20 mouse cellular contexts compared by ENCODE assay signal in the genomic region with DNA sequence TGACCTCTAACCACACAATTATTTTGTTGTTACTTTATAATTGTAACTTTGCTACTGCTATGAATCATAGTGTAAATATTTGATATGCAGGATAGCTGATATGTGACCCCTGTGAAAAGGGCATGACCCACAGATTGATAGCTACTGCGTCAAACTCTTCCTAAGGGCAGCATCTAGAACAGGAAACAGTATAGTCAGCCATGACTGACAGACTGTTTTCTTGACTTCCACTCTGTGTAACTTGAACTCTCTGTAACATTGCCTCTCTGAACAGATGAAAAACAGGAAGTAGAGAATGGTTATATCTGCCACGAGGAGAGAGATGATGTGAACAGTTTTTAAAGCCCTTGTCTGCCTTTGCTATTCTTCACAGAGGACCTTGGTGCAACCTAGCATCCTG. TPM values are rescaled to one million over a fixed set of nuclear protein-coding genes. Genes with fewer than 3 reads are reported as not detected.
A peak's percentile ranks its signal among the peaks of the same experiment; 100 is the strongest.
DNase-seq lines count a peak whose midpoint lies in the region; ATAC-seq lines count a peak whose summit lies in the region.
"Had no signal": no experiment of that assay in that cellular context is flagged by ENCODE, and none has a peak within 500 bp of the region (broad histone marks: within the 10 kb centered on the region; RNA-seq: fewer than 3 reads in every experiment).

No protein-coding gene starts in this region.

- no peaks in the 10 kb centered on the region for H3K36me3 ChIP-seq in limb, embryonic 11.5 days (ENCODE audit: control insufficient read depth, insufficient read depth, low read length)
- no peaks in the 10 kb centered on the region for H3K36me3 ChIP-seq in limb, embryonic 10.5 days
- H3K36me3 ChIP-seq in neural tube, embryonic 15.5 days, result no peaks in the 10 kb centered on the region
- H3K36me3 ChIP-seq: forebrain, embryonic 10.5 days; heart, embryonic 12.5 days; liver, embryonic 13.5 days; midbrain, embryonic 10.5 days had no signal

- no peaks in the 10 kb centered on the region for H3K9me3 ChIP-seq in limb, embryonic 11.5 days (ENCODE audit: control insufficient read depth, low read length)
- H3K9me3 ChIP-seq in limb, embryonic 10.5 days (replicated peaks), result no peaks in the 10 kb centered on the region
- H3K9me3 ChIP-seq in neural tube, embryonic 15.5 days (replicated peaks), result no peaks in the 10 kb centered on the region
- H3K9me3 ChIP-seq: midbrain, embryonic 10.5 days had no signal

- DNase-seq in limb, embryonic 11.5 days (ENCODE audit: low spot score), result peak; percentile 3
- no peak for DNase-seq in limb, embryonic 10.5 days (ENCODE audit: low spot score)
- no peak for DNase-seq in heart, postnatal 10 days
- DNase-seq: adrenal gland, postnatal 25 days; cerebellum, adult 2 months; gastrocnemius, postnatal 36 days; heart, postnatal 36 days; liver, embryonic 13.5 days; lung, postnatal 14 days; thymus, postnatal 25 days had no signal

- H3K4me1 ChIP-seq in limb, embryonic 11.5 days (ENCODE audit: control insufficient read depth, insufficient read depth, low read length), result no peaks in the 10 kb centered on the region
- no peaks in the 10 kb centered on the region for H3K4me1 ChIP-seq in limb, embryonic 10.5 days
- H3K4me1 ChIP-seq in neural tube, embryonic 15.5 days, result no peaks in the 10 kb centered on the region
- H3K4me1 ChIP-seq: forebrain, embryonic 10.5 days; liver, embryonic 13.5 days; midbrain, embryonic 10.5 days had no signal

- intact Hi-C loops in heart, postnatal 10 days (cut with DNase I), result no loop called here

- no peak overlapping the region for H3K9ac ChIP-seq in limb, embryonic 11.5 days (ENCODE audit: low read length)
- H3K9ac ChIP-seq in neural tube, embryonic 15.5 days (replicated peaks), result no peak overlapping the region
- H3K9ac ChIP-seq: heart, embryonic 12.5 days; liver, embryonic 13.5 days had no signal

- H3K27ac ChIP-seq in limb, embryonic 11.5 days (replicated peaks; ENCODE audit: low read depth, low read length), result no peak overlapping the region
- no peak overlapping the region for H3K27ac ChIP-seq in limb, embryonic 10.5 days
- no peak overlapping the region for H3K27ac ChIP-seq in neural tube, embryonic 15.5 days (replicated peaks)
- H3K27ac ChIP-seq: forebrain, embryonic 10.5 days; liver, embryonic 13.5 days; midbrain, embryonic 10.5 days had no signal

- no peak for ATAC-seq in limb, embryonic 11.5 days (ENCODE audit: insufficient number of reproducible peaks, low FRiP score, low TSS enrichment, low read depth)
- ATAC-seq in CD4-positive, CD25-positive, alpha-beta regulatory T cell, adult 4 months, result peak; percentile 60
- peak; percentile 60 for ATAC-seq in common myeloid progenitor, adult 5-6 weeks (replicated peaks; ENCODE audit: low read depth, poor library complexity, severe bottlenecking)
- ATAC-seq in megakaryocyte, adult 5-6 weeks (ENCODE audit: poor library complexity, severe bottlenecking), result 0 out of 2 replicates have a peak, but pooled peaks have one; percentile 24
- no peak for ATAC-seq in neural tube, embryonic 15.5 days (ENCODE audit: low FRiP score)
- ATAC-seq: activated CD4-positive, CD25-positive, alpha-beta regulatory T cell, adult 4 months; hindbrain, embryonic 16.5 days; Patski had no signal

- no peak overlapping the region for H3K4me2 ChIP-seq in limb, embryonic 11.5 days (ENCODE audit: low read depth, severe bottlenecking)
- no peak overlapping the region for H3K4me2 ChIP-seq in neural tube, embryonic 15.5 days
- H3K4me2 ChIP-seq: heart, embryonic 12.5 days; liver, embryonic 13.5 days had no signal

- H3K27me3 ChIP-seq in limb, embryonic 11.5 days (ENCODE audit: control insufficient read depth, insufficient read depth, low read length), result no peaks in the 10 kb centered on the region
- no peaks in the 10 kb centered on the region for H3K27me3 ChIP-seq in limb, embryonic 10.5 days (ENCODE audit: low read depth, poor library complexity, severe bottlenecking)
- no peaks in the 10 kb centered on the region for H3K27me3 ChIP-seq in neural tube, embryonic 15.5 days (replicated peaks)
- H3K27me3 ChIP-seq: heart, embryonic 12.5 days; liver, embryonic 13.5 days had no signal

- WGBS in limb, embryonic 11.5 days, result 54% methylated on average over 2 of the region's 2 CpGs
- WGBS in limb, embryonic 10.5 days, result 50% methylated on average over 2 of the region's 2 CpGs
- 79% methylated on average over 2 of the region's 2 CpGs for WGBS in neural tube, embryonic 15.5 days

- H3K4me3 ChIP-seq in limb, embryonic 11.5 days (ENCODE audit: low read depth, low read length), result no peak overlapping the region
- H3K4me3 ChIP-seq in limb, embryonic 10.5 days, result no peak overlapping the region
- H3K4me3 ChIP-seq in neural tube, embryonic 15.5 days (replicated peaks), result no peak overlapping the region
- H3K4me3 ChIP-seq: forebrain, embryonic 10.5 days; heart, embryonic 12.5 days; liver, embryonic 13.5 days; midbrain, embryonic 10.5 days had no signal

RNA-seq across cellular contexts. Expression of gene Tc2n, which starts 21.7 kb away (rescaled TPM):
- 0.13 and 0.28 TPM in 2 replicates for polyA plus RNA-seq in limb, embryonic 11.5 days (2014; fragmentation: Nextera tagmentation; extraction: Ambion mirVana)
- 0.24 and 0.43 TPM in 2 replicates for polyA plus RNA-seq in limb, embryonic 10.5 days (2016; fragmentation: Nextera tagmentation; extraction: Ambion mirVana)
- under 1 TPM in 1 of 2 experiments, not detected in 1; 0.09 TPM for polyA plus RNA-seq in CD4-positive, CD25-positive, alpha-beta regulatory T cell, adult 4 months (2017; shearing (Covaris generic))
- not detected in 2 replicates for total RNA-seq in common myeloid progenitor, adult 5-6 weeks (2017)
- not detected in 2 replicates for total RNA-seq in megakaryocyte, adult 5-6 weeks (2015)
- not detected in 2 replicates for total RNA-seq in megakaryocyte, adult 5-6 weeks (2017)
- under 1 TPM; 0.50 to 0.57 TPM for total RNA-seq in heart, postnatal 10 days (2021)
- polyA plus RNA-seq in neural tube, embryonic 15.5 days (2015; fragmentation: Nextera tagmentation; extraction: Ambion mirVana), result 0.23 and 0.59 TPM in 2 replicates

Comparison
In these comparisons a context has a peak if more than half of its experiments do, and no peak if none do; other contexts are left out.
1. ATAC-seq: peak in CD4-positive, CD25-positive, alpha-beta regulatory T cell, adult 4 months (single experiment), common myeloid progenitor, adult 5-6 weeks (single experiment) and megakaryocyte, adult 5-6 weeks (single experiment); none in limb, embryonic 11.5 days (single experiment) and neural tube, embryonic 15.5 days (single experiment).